Mouse (Mus musculus) liver, embryonic 16.5 days (tissue): Measurements from ENCODE around the gene Csad. TPM values are rescaled to one million over a fixed set of nuclear protein-coding genes. Genes with fewer than 3 reads are reported as not detected.

ENCODE experiments used
- ATAC-seq: fragments of 200-750 bp; cut with Nextera tagmentation; 2 replicates; pipeline ENCODE4 v1.8.0; 2017; ENCODE audit warnings: low read depth, mild to moderate bottlenecking, moderate number of reproducible peaks, moderate library complexity
- H3K27ac ChIP-seq: fragments of 300-500 bp; sonication (generic); 2 replicates; pipeline ENCODE4 v1.5.1; 2014; ENCODE audit warnings: mild to moderate bottlenecking, low read length
- H3K27me3 ChIP-seq: fragments of 300-500 bp; sonication (generic); 2 replicates; pipeline ENCODE4 v1.6.1; 2014; ENCODE audit warnings: low read depth, low read length, mixed read lengths; ENCODE audit not compliant: control insufficient read depth, insufficient read depth
- H3K36me3 ChIP-seq: fragments of 300-500 bp; sonication (generic); 2 replicates; pipeline ENCODE4 v1.6.1; 2014; ENCODE audit warnings: mild to moderate bottlenecking; ENCODE audit not compliant: control insufficient read depth, insufficient read depth
- H3K4me1 ChIP-seq: fragments of 300-500 bp; sonication (generic); 2 replicates; pipeline ENCODE4 v1.6.1; 2014; ENCODE audit warnings: low read depth, low read length, mixed read lengths; ENCODE audit not compliant: control insufficient read depth
- H3K4me2 ChIP-seq: fragments of 300-500 bp; sonication (generic); 2 replicates; pipeline ENCODE4 v1.6.1; 2014; ENCODE audit warnings: low read depth, low read length, mixed read lengths
- H3K4me3 ChIP-seq: fragments of 300-500 bp; sonication (generic); 2 replicates; pipeline ENCODE4 v1.5.1; 2014; ENCODE audit warnings: low read depth, mild to moderate bottlenecking, low read length
- H3K9ac ChIP-seq: fragments of 300-500 bp; sonication (generic); 2 replicates; pipeline ENCODE4 v1.6.1; 2014; ENCODE audit warnings: low read depth, low read length
- H3K9me3 ChIP-seq: fragments of 300-500 bp; sonication (generic); replicated peaks from 2 replicates; pipeline ENCODE4 v1.6.1; 2016; ENCODE audit warnings: low read length; ENCODE audit not compliant: control insufficient read depth
- WGBS: fragments of 180-500 bp; shearing (Covaris S2); extraction: QIAGEN DNeasy Blood & Tissue Kit; methylation state at CpG from one replicate; pipeline ENCODE4 v1.1.7; 2014; ENCODE audit not compliant: insufficient replicate concordance; 5-methylcytosine and 5-hydroxymethylcytosine counted together
- polyA plus RNA-seq: library from polyadenylated mRNA; unstranded; fragments of >200 nt; fragmentation: Nextera tagmentation; extraction: Ambion mirVana; gene quantifications from 2 replicates; pipeline ENCODE4 v1.2.1, GENCODE M21; 2015

Csad gene
- polyA plus RNA-seq, 1 experiment from 2014 or later, result 60.2 TPM

DNA sequence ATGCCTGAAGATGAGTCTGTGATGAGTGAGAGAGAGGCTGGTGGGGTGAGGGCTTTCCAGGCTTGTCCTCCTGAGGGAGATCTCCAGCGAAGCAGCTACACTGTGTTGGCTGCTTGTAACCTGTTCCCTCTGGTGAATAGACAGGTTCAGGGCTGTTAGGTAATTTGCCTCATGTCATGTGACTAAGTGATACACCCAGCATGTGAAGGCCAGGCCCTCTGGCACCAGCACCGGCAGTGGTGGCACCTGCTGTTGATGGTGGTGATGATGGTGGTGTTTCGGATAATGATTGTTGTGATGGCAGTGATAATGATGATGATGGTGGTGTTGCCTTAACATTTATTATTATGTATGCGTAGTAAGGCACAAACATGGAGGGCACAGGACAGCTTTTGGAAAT lies 6.3 kb upstream of the Csad start:
- Histone ChIP-seq H3K4me2 (no peak overlapping the region), H3K27me3 (no peaks in the 10 kb centered on the region), H3K4me1 (no peaks in the 10 kb centered on the region; the same call in none of the 2 replicates), H3K36me3 (peaks cover 46% of the 10 kb centered on the region), H3K9me3 (no peaks in the 10 kb centered on the region), H3K9ac (no peak overlapping the region), H3K27ac (no peak overlapping the region), H3K4me3 (no peak overlapping the region)
- ATAC-seq, result 0 out of 2 replicates have a peak, but pooled peaks have one; percentile 13
- WGBS, result 84% methylated on average over 4 of the region's 4 CpGs

GRCm38 (mm10) chr15:102209114-102209513 lies 4.6 kb upstream of the Csad start:
- no peak overlapping the region for H3K9ac ChIP-seq
- no peak for ATAC-seq
- H3K4me2 ChIP-seq, result no peak overlapping the region
- no peak overlapping the region for H3K27ac ChIP-seq
- H3K27me3 ChIP-seq, result no peaks in the 10 kb centered on the region
- H3K4me1 ChIP-seq, result peaks cover 10% of the 10 kb centered on the region
- H3K4me3 ChIP-seq, result no peak overlapping the region
- no peaks in the 10 kb centered on the region for H3K9me3 ChIP-seq
- peaks cover 44% of the 10 kb centered on the region for H3K36me3 ChIP-seq
- 87% methylated on average over 8 of the region's 8 CpGs for WGBS

GRCm38 (mm10) chr15:102208092-102208561 lies 3.6 kb upstream of the Csad start:
- Histone ChIP-seq H3K36me3 (peaks cover 42% of the 10 kb centered on the region), H3K4me2 (no peak overlapping the region), H3K4me3 (no peak overlapping the region), H3K27me3 (no peaks in the 10 kb centered on the region), H3K9ac (no peak overlapping the region), H3K9me3 (no peaks in the 10 kb centered on the region), H3K27ac (no peak overlapping the region), H3K4me1 (peaks cover 10% of the 10 kb centered on the region)
- 42% methylated on average over 9 of the region's 9 CpGs for WGBS
- no peak for ATAC-seq

DNA sequence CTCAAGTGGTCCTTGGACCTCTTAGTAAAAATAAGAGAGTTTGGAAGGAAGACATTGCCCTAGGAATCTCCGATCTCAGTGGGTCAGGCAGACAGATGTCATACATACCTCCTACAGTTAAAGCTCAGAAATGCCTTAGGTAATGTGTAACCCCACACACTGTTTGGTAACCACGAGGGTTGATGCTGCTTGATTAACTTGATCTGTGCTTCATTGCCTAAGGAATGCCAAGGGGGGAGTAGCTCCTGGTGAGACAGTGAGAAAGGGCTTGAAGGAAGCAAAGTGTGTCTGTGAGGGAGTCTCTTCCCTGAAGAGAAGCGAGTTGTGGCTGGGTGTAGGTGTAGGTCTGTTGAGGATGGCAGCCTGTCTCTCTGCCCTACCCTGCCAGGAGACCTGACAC lies 2.8 kb upstream of the Csad start:
- WGBS, result 66% methylated on average over 3 of the region's 3 CpGs

DNA sequence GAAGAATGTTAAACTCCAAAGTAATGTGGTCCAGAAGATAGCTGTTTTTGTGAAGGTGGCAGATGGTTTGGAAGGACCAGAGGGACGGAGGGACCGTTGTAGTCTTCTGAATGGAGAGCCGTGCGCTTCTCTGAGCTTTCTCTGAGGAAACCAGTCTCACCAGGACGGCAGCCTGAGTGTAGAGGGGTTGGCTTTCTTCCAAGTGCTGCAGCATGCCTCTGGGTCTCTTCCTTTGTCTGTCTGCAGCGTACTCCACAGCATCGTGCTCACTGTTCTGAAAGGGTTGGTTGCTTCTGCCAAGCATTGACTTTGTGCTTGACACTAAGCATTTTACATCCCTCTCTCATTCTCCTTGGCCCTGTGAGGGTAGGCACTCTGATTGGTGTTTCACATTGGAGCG lies 1.3 kb upstream of the Csad start:
- no peak overlapping the region for H3K4me3 ChIP-seq
- WGBS, result 76% methylated on average over 8 of the region's 8 CpGs
- no peak overlapping the region for H3K27ac ChIP-seq
- H3K4me2 ChIP-seq, result 0 out of 2 replicates have a peak overlapping the region, but pooled peaks have one; percentile 84
- H3K27me3 ChIP-seq, result no peaks in the 10 kb centered on the region
- H3K9me3 ChIP-seq, result no peaks in the 10 kb centered on the region
- peaks cover 19% of the 10 kb centered on the region for H3K4me1 ChIP-seq
- H3K9ac ChIP-seq, result no peak overlapping the region
- ATAC-seq, result no peak
- peaks cover 30% of the 10 kb centered on the region for H3K36me3 ChIP-seq

More for the DNA sequence above, 2.8 kb upstream of the Csad start:
- peaks cover 16% of the 10 kb centered on the region for H3K4me1 ChIP-seq
- H3K27ac ChIP-seq, result no peak overlapping the region
- H3K36me3 ChIP-seq, result peaks cover 34% of the 10 kb centered on the region
- H3K4me3 ChIP-seq, result no peak overlapping the region
- ATAC-seq, result no peak
- no peaks in the 10 kb centered on the region for H3K27me3 ChIP-seq
- no peak overlapping the region for H3K9ac ChIP-seq
- H3K9me3 ChIP-seq, result no peaks in the 10 kb centered on the region
- H3K4me2 ChIP-seq, result no peak overlapping the region

- Histone ChIP-seq H3K9ac (peak overlapping the region; percentile 93), H3K36me3 (peaks cover 21% of the 10 kb centered on the region), H3K9me3 (no peaks in the 10 kb centered on the region), H3K4me3 (peak overlapping the region; percentile 91), H3K4me2 (peak overlapping the region; percentile 84), H3K27me3 (no peaks in the 10 kb centered on the region), H3K27ac (peak overlapping the region; percentile 97), H3K4me1 (peaks cover 19% of the 10 kb centered on the region)
- WGBS, result 0% methylated on average over 32 of the region's 72 CpGs
- peak; percentile 63 for ATAC-seq
Observed at GRCm38 (mm10) chr15:102203835-102204381, 616 bp downstream of the Csad start.

DNA sequence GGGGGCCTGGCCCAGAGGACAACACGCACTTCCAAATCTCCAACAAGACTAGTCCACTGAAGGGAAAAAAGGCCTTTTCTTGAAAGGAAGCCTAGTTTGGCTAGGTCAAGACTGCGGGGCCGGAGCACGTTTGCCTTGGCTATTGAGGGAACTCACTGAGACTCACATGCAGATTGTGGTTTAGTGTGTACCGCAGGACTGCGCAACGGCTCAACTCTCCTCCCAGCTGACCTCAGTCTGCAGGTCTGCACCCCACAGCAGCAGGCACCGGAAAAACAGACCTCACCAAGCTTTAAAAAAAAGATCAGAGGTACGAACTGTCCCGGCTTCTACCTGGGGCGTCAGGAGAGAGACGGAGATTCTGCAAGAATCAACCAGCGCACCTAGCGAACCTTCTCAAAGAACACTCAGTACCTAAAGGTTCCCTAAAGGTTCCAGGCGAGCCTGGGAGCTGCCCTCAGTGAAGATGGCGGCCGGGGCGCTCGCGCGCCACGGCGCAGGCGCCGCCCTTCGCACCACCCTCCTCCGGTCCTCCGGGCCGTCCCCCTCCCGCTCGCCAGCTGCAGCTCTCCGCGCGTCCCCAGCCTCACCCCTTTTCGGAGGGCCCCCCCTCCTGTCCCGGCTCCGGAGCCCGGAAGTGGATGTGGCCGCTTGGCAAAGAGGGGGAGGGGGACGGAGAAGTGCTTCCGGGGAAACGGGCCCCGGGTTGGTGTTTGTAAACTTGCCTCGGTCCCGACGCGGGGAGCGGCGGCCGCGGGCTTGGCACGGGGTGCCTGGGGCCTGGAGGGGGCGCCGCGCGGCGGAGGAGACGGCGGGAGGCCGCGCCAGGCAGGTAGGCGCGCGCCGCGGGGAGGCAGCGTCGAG lies 1.3 kb downstream of the Csad start, which contains the start of gene Zfp740:
Gene Zfp740, plus strand, starts transcription at position 279 of the 864 bp plus-strand sequence.
- Histone ChIP-seq H3K4me1 (peaks cover 19% of the 10 kb centered on the region), H3K4me2 (peak within 1 kb of the TSS; percentile 84), H3K9ac (peak within 1 kb of the TSS; percentile 93), H3K4me3 (peak within 1 kb of the TSS; percentile 91), H3K36me3 (peaks cover 15% of the 10 kb centered on the region), H3K27me3 (no peaks in the 10 kb centered on the region), H3K9me3 (no peaks in the 10 kb centered on the region), H3K27ac (peak within 1 kb of the TSS; percentile 97)
- under 1% methylated on average over 64 of the region's 68 CpGs for WGBS
- peak; percentile 94 for ATAC-seq

DNA sequence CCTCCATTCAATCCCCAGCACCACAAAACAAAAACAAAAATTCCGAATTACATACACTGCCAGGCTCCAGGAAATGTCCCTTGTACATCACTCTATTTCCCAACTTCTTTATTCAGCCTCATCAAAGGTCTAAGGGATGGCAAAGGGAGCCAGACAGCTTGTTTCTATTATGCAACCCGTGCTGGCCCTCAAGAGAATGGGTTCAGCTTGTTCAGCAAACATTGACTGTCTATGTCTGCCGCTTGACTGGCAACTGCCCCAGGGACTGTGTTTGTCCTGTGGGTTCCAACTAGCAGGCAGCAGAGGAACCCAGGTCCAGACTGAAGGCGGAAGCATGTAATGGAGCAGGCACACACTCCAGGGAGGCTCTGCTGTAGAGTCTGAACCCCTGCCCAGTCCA lies 5.7 kb downstream of the Csad start:
- no peak overlapping the region for H3K9ac ChIP-seq
- H3K4me3 ChIP-seq, result no peak overlapping the region
- ATAC-seq, result peak; percentile 19
- 55% methylated on average over 4 of the region's 4 CpGs for WGBS
- no peak overlapping the region for H3K4me2 ChIP-seq
- H3K36me3 ChIP-seq, result no peaks in the 10 kb centered on the region
- peaks cover 17% of the 10 kb centered on the region for H3K4me1 ChIP-seq
- H3K27me3 ChIP-seq, result no peaks in the 10 kb centered on the region
- no peaks in the 10 kb centered on the region for H3K9me3 ChIP-seq
- H3K27ac ChIP-seq, result peak overlapping the region; percentile 77

DNA sequence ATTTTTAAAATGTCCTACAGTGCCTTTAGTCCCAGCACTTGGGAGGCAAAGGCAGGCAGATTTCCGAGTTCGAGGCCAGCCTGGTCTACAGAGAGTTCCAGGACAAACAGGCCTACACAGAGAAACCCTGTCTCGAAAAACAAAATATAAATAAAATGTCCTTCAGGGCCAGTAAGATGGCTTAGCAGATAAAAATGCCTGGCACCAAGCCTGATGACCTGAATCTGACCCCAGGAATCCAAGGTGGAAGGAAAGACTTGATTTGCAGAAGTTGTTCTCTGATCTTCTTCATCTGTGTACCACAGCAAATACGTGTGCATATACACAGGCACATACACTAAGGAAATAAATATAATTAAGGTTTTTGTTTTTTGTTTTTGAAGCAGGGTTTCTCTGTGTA lies 9.2 kb downstream of the Csad start:
- no peak for ATAC-seq
- no peak overlapping the region for H3K9ac ChIP-seq
- no peaks in the 10 kb centered on the region for H3K27me3 ChIP-seq
- H3K9me3 ChIP-seq, result no peaks in the 10 kb centered on the region
- H3K36me3 ChIP-seq, result no peaks in the 10 kb centered on the region
- H3K4me1 ChIP-seq, result peaks cover 13% of the 10 kb centered on the region
- H3K27ac ChIP-seq, result no peak overlapping the region
- H3K4me2 ChIP-seq, result no peak overlapping the region
- WGBS, result 62% methylated on average over 4 of the region's 4 CpGs
- H3K4me3 ChIP-seq, result no peak overlapping the region
